Mouse (Mus musculus) liver, adult 2 months (tissue): ENCODE results near the gene Gm9758.
"Not testable (repeated sequence)": the region's sequence is repeated elsewhere in the genome, so short reads cannot be mapped to it uniquely, and the experiment has no call there.

Source experiments
- CTCF ChIP-seq: fragments of 200-500 bp; IDR thresholded peaks from 2 replicates; pipeline ENCODE4 v1.5.1; 2011; ENCODE audit warnings: low read depth, low read length, control low read depth
- POLR2A ChIP-seq: fragments of 200-500 bp; IDR thresholded peaks from 2 replicates; pipeline ENCODE4 v1.6.1; 2011; ENCODE audit warnings: low read length, control low read depth; ENCODE audit not compliant: insufficient read depth; ENCODE audit errors: extremely low read depth

- 0 out of 2 replicates have a peak, but pooled peaks have one; percentile 5 for TF ChIP-seq CTCF
- TF ChIP-seq POLR2A: not testable (repeated sequence)
Measured at GRCm38 (mm10) chr5:14963821-14964220, 49.1 kb upstream of the Gm9758 start.
